Mouse (Mus musculus) right cerebral cortex, postnatal 25 days (tissue): ENCODE results near the gene Zfp445.
"Not testable (repeated sequence)": the region's sequence is repeated elsewhere in the genome, so short reads cannot be mapped to it uniquely, and the experiment has no call there.

Experiments
- DNase-seq: peaks from one replicate; pipeline ENCODE4 v3.0.0; 2022

The Zfp445 gene

GRCm38 (mm10) chr9:122865697-122866166 lies at the start of gene Zfp445:
TSS of gene Zfp445 (minus strand) at chr9:122866006.
- peak; percentile 82 for DNase-seq

DNA sequence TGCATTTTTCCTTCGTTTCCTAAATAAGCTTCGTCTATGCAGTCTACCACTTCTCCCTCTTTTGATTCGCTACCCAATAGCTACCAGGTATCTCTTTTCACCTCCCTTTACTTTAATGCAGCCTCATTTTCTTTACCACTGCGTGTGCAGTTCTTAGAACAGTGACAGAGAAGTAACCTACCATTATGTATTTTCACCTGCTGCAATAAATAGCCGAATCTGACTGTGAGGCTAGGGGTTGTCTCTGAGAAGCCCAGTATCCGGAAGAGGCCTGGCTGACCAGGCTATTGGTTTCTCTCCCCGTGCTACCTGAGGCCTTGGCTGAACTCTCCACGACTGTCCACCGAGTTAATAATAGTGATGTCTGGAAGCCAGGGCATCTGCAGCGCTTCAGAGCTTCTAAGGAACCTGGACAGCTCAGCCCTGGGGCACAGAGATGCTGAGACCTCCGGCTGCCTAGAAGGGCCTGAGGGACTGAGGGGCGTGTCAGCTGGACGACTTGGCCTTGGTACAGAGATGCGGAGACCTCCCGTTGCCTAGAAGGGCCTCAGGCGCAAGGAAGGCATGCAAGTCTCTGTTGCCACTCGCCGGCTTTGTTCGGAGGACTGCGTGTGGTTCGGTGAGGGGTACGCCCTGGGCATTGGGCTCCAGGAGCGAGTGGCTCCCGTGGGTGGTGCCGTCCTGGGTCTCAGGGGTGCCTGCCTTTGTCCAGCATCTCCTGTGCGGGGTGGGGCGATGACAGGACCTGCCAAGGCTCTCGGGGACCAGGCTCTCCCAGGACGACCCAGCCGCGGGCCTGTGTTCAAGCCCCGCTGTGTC lies 37.1 kb upstream of the Zfp445 start:
- DNase-seq: peak; percentile 28

GRCm38 (mm10) chr9:122901047-122901446 lies 35.2 kb upstream of the Zfp445 start:
- DNase-seq: no peak

GRCm38 (mm10) chr9:122886372-122887179 lies 20.8 kb upstream of the Zfp445 start:
- DNase-seq: peak; percentile 48

- no peak for DNase-seq
Observed at GRCm38 (mm10) chr9:122885385-122885784, 19.6 kb upstream of the Zfp445 start, which contains the start of gene Zkscan7. TSS of gene Zkscan7 (plus strand) at chr9:122885685.

GRCm38 (mm10) chr9:122875145-122875544 lies 9.3 kb upstream of the Zfp445 start:
- DNase-seq: no peak

- no peak for DNase-seq
Observed at GRCm38 (mm10) chr9:122874653-122875052, 8.8 kb upstream of the Zfp445 start.

DNA sequence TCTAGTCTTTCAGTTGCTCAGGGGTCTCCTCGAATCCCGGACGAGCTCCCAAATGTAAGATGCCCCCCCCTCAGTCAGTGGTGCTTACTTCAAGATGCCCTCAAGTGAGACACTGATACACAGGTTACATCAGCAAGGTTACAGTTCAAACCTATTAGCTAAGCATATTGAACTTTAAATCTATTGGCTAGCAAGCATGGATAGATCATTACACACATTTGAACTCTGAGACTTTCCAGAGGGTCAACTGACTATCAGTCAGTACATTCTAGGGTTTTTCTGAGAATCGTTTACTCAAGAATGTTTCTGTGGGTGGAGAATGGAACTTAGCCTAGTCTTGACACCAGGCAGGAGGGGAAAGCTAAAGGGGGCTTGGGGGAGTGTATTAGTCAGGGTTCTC lies 6.8 kb upstream of the Zfp445 start:
- no peak for DNase-seq

DNA sequence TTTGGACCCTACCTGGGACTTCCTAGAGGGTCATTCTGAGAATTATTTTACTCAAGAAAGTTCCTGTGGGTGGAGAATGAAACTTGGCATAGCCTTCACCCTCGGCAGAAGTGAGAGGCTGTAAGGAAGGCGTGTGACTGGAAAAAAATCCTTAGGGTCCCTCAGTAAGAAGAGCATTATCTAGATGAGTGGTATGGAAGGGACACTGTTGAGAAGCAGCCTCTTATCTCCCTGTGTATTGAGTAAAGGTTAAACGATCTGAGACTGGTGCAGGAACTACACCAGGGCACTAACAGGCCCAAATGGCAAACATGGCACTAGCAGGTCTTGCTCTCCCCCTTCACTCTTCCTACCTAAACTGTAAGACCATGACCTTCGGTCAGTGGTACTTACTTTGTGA lies 386 bp upstream of the Zfp445 start:
- no peak for DNase-seq

DNA sequence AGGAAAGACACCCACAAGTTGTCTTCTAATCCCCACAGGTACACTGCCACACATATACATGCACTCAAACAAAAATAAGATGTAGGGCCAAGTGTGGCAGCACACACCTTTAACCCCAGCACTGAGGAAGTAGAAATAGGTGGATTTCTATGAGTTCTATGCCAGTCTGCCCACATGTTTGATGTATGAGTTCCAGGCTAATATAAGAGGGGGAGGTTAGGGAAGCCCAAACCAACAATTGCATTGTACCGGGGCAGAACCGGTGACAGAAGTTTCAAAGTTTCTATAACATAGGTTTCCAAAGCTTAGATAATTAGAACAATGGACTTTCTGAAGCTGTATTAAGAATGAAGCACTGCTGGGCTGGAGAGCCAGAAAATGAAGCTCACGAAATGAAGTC lies 958 bp downstream of the Zfp445 start:
- no peak for DNase-seq

- DNase-seq: no peak
Observed at GRCm38 (mm10) chr9:122863731-122864130, 2.1 kb downstream of the Zfp445 start.

- DNase-seq: no peak
Observed at GRCm38 (mm10) chr9:122860752-122861151, 5.1 kb downstream of the Zfp445 start.

DNA sequence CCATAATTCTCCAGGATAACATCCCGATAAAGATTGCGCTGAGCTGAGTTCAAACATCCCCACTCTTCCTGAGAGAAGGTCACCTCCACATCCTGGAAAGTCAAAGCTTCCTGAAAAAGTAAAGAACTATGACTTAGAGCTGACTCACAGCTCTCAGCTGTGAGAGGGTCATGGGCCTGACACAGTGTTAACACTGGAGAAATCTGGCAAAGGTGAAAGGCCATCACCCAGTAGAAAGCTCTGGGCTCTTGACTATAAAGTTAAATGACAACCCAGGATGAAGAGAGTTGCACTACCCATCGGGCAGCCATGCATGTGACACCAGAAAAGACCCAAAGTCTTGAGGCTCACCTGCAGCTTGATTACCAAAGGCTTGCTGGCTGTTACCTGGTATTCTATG lies 9.1 kb downstream of the Zfp445 start:
- DNase-seq: no peak

GRCm38 (mm10) chr9:122855617-122856016 lies 10.2 kb downstream of the Zfp445 start:
- no peak for DNase-seq

GRCm38 (mm10) chr9:122855141-122855540 lies 10.7 kb downstream of the Zfp445 start:
- DNase-seq: not testable (repeated sequence)

GRCm38 (mm10) chr9:122854526-122854925 lies 11.3 kb downstream of the Zfp445 start:
- DNase-seq: no peak

- DNase-seq: not testable (repeated sequence)
Observed at GRCm38 (mm10) chr9:122847811-122848311, 17.9 kb downstream of the Zfp445 start.

- DNase-seq: no peak
Observed at GRCm38 (mm10) chr9:122846156-122846555, 19.6 kb downstream of the Zfp445 start.

- no peak for DNase-seq
Observed at GRCm38 (mm10) chr9:122845621-122846020, 20.2 kb downstream of the Zfp445 start.

- DNase-seq: no peak
Observed at GRCm38 (mm10) chr9:122843760-122844159, 22.0 kb downstream of the Zfp445 start, which contains the start of gene Gm35549. TSS of gene Gm35549 (minus strand) at chr9:122844035.

- DNase-seq: peak; percentile 8
Observed at GRCm38 (mm10) chr9:122837680-122838079, 28.1 kb downstream of the Zfp445 start.

GRCm38 (mm10) chr9:122837216-122837615 lies 28.6 kb downstream of the Zfp445 start:
- DNase-seq: no peak

GRCm38 (mm10) chr9:122836790-122837189 lies 29.0 kb downstream of the Zfp445 start:
- peak; percentile 44 for DNase-seq
